Mouse (Mus musculus) kidney, embryonic 15.5 days (tissue): ENCODE results near the gene Cd160. TPM values are rescaled to one million over a fixed set of nuclear protein-coding genes. Genes with fewer than 3 reads are reported as not detected.

Experiments
- ATAC-seq: fragments of 200-750 bp; cut with Nextera tagmentation; replicated peaks from 2 replicates; pipeline ENCODE4 v1.8.0; 2017; ENCODE audit warnings: moderate TSS enrichment; ENCODE audit not compliant: low FRiP score
- H3K27ac ChIP-seq: fragments of 300-500 bp; sonication (generic); 2 replicates; pipeline ENCODE4 v1.5.1; 2015; ENCODE audit warnings: mild to moderate bottlenecking, inconsistent platforms
- H3K27me3 ChIP-seq: fragments of 300-500 bp; sonication (generic); 2 replicates; pipeline ENCODE4 v1.6.1; 2015; ENCODE audit warnings: inconsistent platforms
- H3K36me3 ChIP-seq: fragments of 300-500 bp; sonication (generic); 2 replicates; pipeline ENCODE4 v1.6.1; 2015; ENCODE audit warnings: inconsistent platforms
- H3K4me1 ChIP-seq: fragments of 300-500 bp; sonication (generic); 2 replicates; pipeline ENCODE4 v1.6.1; 2015; ENCODE audit warnings: inconsistent platforms
- H3K4me2 ChIP-seq: fragments of 300-500 bp; sonication (generic); 2 replicates; pipeline ENCODE4 v1.6.1; 2015; ENCODE audit warnings: moderate library complexity, mild to moderate bottlenecking, inconsistent platforms
- H3K4me3 ChIP-seq: fragments of 300-500 bp; sonication (generic); replicated peaks from 2 replicates; pipeline ENCODE4 v1.5.1; 2015; ENCODE audit warnings: mild to moderate bottlenecking, inconsistent platforms
- H3K9ac ChIP-seq: fragments of 300-500 bp; sonication (generic); 2 replicates; pipeline ENCODE4 v1.6.1; 2015; ENCODE audit warnings: mild to moderate bottlenecking, inconsistent platforms
- H3K9me3 ChIP-seq: fragments of 300-500 bp; sonication (generic); replicated peaks from 2 replicates; pipeline ENCODE4 v1.6.1; 2016; ENCODE audit warnings: inconsistent platforms
- WGBS: fragments of 180-500 bp; shearing (Covaris S2); methylation state at CpG from one replicate; pipeline ENCODE4 v1.1.7; 2015; ENCODE audit warnings: mixed read lengths; 5-methylcytosine and 5-hydroxymethylcytosine counted together
- polyA plus RNA-seq: library from polyadenylated mRNA; unstranded; fragments of >200 nt; fragmentation: Nextera tagmentation; extraction: Ambion mirVana; gene quantifications from 2 replicates; pipeline ENCODE4 v1.2.1, GENCODE M21; 2015

The Cd160 gene
- polyA plus RNA-seq, 1 experiment from 2014 or later, result 0.16 TPM

GRCm38 (mm10) chr3:96802214-96802613 is 26.9 kb downstream of the Cd160 start:
- Histone ChIP-seq H3K27me3 (no peaks in the 10 kb centered on the region), H3K9me3 (no peaks in the 10 kb centered on the region), H3K4me1 (no peaks in the 10 kb centered on the region), H3K36me3 (no peaks in the 10 kb centered on the region), H3K4me3 (no peak overlapping the region), H3K27ac (no peak overlapping the region), H3K9ac (no peak overlapping the region), H3K4me2 (no peak overlapping the region)
- WGBS, result 66% methylated on average over 1 of the region's 1 CpGs
- no peak for ATAC-seq

- H3K9ac ChIP-seq, result no peak overlapping the region
- no peak overlapping the region for H3K27ac ChIP-seq
- H3K4me3 ChIP-seq, result no peak overlapping the region
- WGBS, result 76% methylated on average over 11 of the region's 11 CpGs
- H3K9me3 ChIP-seq, result no peaks in the 10 kb centered on the region
- H3K4me1 ChIP-seq, result no peaks in the 10 kb centered on the region
- ATAC-seq, result no peak
- peaks cover 6% of the 10 kb centered on the region for H3K36me3 ChIP-seq
- H3K27me3 ChIP-seq, result no peaks in the 10 kb centered on the region
- no peak overlapping the region for H3K4me2 ChIP-seq
Observed at GRCm38 (mm10) chr3:96800254-96800653, 28.9 kb downstream of the Cd160 start.

DNA sequence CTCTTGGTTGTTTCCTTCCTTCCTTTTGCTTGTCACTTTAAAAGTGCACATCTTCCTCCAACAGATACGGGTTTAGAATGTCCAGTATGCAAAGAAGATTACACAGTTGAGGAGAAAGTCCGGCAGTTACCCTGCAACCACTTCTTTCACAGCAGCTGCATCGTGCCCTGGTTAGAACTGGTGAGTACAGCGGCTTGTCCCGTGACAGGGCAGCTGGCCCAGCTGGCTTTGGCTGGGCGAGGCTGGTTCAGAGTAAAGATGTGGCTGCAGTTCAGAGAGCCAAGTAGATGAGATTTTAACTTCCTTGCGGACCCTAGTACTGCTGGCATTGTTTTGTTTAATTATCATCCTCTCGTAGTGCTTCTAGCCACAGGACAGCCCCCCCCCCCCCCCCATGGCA is 40.6 kb downstream of the Cd160 start:
- WGBS, result 89% methylated on average over 8 of the region's 8 CpGs
- no peak for ATAC-seq
- H3K36me3 ChIP-seq, result peaks cover 71% of the 10 kb centered on the region
- no peak overlapping the region for H3K27ac ChIP-seq
- H3K4me2 ChIP-seq, result no peak overlapping the region
- no peaks in the 10 kb centered on the region for H3K9me3 ChIP-seq
- H3K4me3 ChIP-seq, result no peak overlapping the region
- H3K9ac ChIP-seq, result no peak overlapping the region
- H3K27me3 ChIP-seq, result no peaks in the 10 kb centered on the region
- H3K4me1 ChIP-seq, result no peaks in the 10 kb centered on the region

GRCm38 (mm10) chr3:96787784-96788183 is 41.4 kb downstream of the Cd160 start:
- no peak overlapping the region for H3K4me3 ChIP-seq
- H3K9me3 ChIP-seq, result no peaks in the 10 kb centered on the region
- H3K27me3 ChIP-seq, result no peaks in the 10 kb centered on the region
- WGBS, result 84% methylated on average over 1 of the region's 1 CpGs
- H3K9ac ChIP-seq, result no peak overlapping the region
- no peak overlapping the region for H3K27ac ChIP-seq
- no peak for ATAC-seq
- no peak overlapping the region for H3K4me2 ChIP-seq
- no peaks in the 10 kb centered on the region for H3K4me1 ChIP-seq
- peaks cover 71% of the 10 kb centered on the region for H3K36me3 ChIP-seq

DNA sequence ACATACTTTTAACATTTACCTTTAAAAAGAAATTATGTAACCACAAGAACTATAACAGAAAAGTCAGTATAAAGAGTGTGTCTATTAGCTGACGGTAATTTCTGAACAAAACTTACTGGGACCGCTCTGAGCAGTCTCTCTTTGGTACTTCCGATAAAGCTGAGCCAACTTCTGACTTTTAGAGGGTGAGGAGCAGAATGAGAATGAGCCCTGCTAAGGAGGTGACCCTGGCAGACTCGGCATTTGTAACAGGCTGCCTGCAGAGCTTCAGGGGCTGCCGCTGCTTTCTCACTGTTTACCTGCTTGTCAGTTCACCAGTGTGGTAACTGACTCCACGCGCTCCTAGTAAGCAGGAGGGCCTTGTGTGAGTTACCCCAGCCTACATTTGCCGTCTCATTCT is 46.9 kb downstream of the Cd160 start:
- 0 out of 2 replicates have a peak, but pooled peaks cover under 1% of the 10 kb centered on the region for H3K4me1 ChIP-seq

DNA sequence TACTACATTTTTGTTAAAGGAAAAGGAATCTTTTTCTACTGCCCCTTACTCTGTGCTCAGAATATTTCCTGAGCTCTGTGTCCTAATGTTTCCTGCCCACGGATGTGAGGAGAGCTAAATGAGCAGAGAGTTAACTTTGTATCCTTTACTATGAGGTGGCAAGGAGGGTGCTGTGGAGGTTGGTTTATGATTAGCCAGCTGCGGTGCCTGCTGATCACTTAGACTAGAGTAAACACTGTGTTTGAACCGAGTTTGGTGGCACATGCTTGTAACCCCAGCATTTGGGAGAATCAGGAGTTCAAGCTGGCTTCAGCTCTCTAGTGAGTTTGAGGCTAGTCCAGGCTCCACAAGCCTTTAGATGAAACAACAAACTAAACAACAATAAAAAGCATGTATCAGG is 52.0 kb downstream of the Cd160 start:
- Histone ChIP-seq H3K27ac (peak overlapping the region; percentile 59; the same call in 1 of the 2 replicates), H3K4me3 (no peak overlapping the region), H3K9ac (no peak overlapping the region), H3K4me1 (peaks cover 4% of the 10 kb centered on the region; the same call in 1 of the 2 replicates), H3K9me3 (no peaks in the 10 kb centered on the region), H3K27me3 (no peaks in the 10 kb centered on the region), H3K36me3 (peaks cover 12% of the 10 kb centered on the region; the same call in 1 of the 2 replicates), H3K4me2 (no peak overlapping the region)
- WGBS, result 55% methylated on average over 3 of the region's 3 CpGs
- ATAC-seq, result peak; percentile 43; the same call in 1 of the 2 replicates

More for the DNA sequence above, 46.9 kb downstream of the Cd160 start:
- ATAC-seq, result no peak
- Histone ChIP-seq H3K9me3 (no peaks in the 10 kb centered on the region), H3K27ac (no peak overlapping the region), H3K4me3 (no peak overlapping the region), H3K9ac (no peak overlapping the region), H3K27me3 (no peaks in the 10 kb centered on the region), H3K4me2 (no peak overlapping the region), H3K36me3 (peaks cover 34% of the 10 kb centered on the region)
- 86% methylated on average over 8 of the region's 8 CpGs for WGBS

DNA sequence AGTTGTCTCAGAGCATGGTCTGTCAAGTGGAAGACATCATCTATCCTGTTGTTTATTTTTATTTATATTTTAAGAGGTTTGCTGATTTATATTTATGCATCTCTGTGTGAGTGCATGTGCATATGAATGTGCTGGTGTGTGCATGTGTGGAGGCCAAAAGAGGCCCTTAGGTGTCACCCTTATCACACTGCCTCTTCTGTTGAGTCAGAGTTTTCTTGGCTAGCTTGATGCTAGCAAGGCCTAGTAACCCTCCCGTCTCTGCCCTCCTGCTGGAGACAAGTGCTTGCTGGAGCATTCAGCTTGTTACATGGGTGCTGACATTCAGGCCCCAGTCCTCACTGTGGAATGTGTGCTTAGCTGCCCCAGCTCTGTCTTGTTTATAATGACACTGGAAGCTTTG is 56.2 kb downstream of the Cd160 start:
- no peak for ATAC-seq
- Histone ChIP-seq H3K27me3 (no peaks in the 10 kb centered on the region), H3K4me1 (peaks cover 4% of the 10 kb centered on the region; the same call in 1 of the 2 replicates), H3K27ac (no peak overlapping the region), H3K4me2 (no peak overlapping the region), H3K9me3 (no peaks in the 10 kb centered on the region), H3K9ac (no peak overlapping the region), H3K36me3 (peaks cover 12% of the 10 kb centered on the region; the same call in 1 of the 2 replicates), H3K4me3 (no peak overlapping the region)
- 50% methylated on average over 1 of the region's 1 CpGs for WGBS

DNA sequence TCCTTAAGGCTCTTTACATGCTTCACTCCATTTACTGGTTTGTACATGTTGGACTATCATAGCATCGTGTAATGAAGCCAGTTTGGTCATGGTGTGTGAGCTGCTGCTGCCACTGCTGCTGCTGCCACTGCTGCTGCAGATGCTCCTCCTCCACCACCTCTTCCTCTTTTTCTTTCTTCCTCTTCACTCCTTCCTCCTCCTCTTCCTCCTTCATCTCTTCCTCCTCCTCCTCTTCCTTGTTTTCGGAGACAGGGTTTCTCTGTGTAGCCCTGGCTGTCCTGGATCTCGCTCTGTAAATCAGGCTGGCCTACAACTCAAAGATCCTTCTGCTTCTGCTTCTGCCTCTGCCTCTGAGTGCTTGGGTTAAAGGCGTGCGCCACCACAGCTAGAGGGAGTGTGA is 59.2 kb downstream of the Cd160 start:
- H3K27ac ChIP-seq, result no peak overlapping the region
- no peak overlapping the region for H3K9ac ChIP-seq
- ATAC-seq, result no peak
- H3K4me2 ChIP-seq, result no peak overlapping the region
- H3K9me3 ChIP-seq, result no peaks in the 10 kb centered on the region
- no peak overlapping the region for H3K4me3 ChIP-seq
- no peaks in the 10 kb centered on the region for H3K27me3 ChIP-seq
- no peaks in the 10 kb centered on the region for H3K4me1 ChIP-seq
- peaks cover 10% of the 10 kb centered on the region; the same call in 1 of the 2 replicates for H3K36me3 ChIP-seq
- 83% methylated on average over 5 of the region's 5 CpGs for WGBS

DNA sequence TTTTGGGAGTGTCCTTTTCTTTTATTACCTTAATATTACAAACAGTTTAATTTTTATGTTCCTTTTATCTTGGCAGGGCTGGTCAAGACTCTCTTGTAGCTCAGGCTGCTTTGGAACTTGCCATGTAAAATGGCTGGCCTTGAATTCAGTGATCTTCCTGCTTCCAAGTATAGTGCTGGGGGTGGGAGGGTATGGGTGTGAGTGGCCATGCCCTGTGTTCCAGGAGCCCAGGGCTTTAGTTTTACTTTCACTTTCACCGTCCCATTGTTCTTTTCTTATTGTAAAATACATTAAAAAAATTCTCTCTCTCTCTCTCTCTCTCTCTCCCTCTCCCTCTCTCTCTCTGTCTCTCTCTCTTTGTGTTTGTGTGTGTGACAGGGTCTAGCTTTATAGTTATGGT is 64.6 kb downstream of the Cd160 start:
- Histone ChIP-seq H3K27ac (no peak overlapping the region), H3K9me3 (no peaks in the 10 kb centered on the region), H3K4me1 (no peaks in the 10 kb centered on the region), H3K9ac (no peak overlapping the region), H3K4me2 (no peak overlapping the region), H3K36me3 (peaks cover 16% of the 10 kb centered on the region; the same call in 1 of the 2 replicates), H3K4me3 (no peak overlapping the region), H3K27me3 (no peaks in the 10 kb centered on the region)
- WGBS, result 74% methylated on average over 1 of the region's 1 CpGs
- no peak for ATAC-seq

DNA sequence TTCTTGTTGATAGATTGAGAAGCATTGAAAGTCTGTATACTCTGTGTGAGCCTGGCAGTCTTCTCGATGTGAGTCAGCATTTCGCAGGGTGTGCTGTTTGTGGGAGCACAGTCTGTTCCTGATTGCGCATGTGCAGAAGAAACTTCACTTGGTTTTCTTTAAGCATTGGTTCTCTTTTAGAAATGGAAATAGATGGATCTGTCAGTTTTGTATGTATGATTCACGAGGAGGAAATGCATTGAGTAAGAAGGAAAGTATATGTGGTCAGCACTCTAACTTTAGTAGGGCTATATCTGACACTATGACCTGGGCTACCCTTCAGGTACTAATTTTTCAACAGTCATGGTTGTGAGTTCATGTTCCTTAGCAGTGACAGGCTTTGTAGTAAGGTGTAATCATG is 69.5 kb downstream of the Cd160 start:
- Histone ChIP-seq H3K9ac (no peak overlapping the region), H3K36me3 (peaks cover 18% of the 10 kb centered on the region), H3K4me3 (no peak overlapping the region), H3K27ac (no peak overlapping the region), H3K4me2 (no peak overlapping the region), H3K27me3 (no peaks in the 10 kb centered on the region), H3K9me3 (no peaks in the 10 kb centered on the region), H3K4me1 (no peaks in the 10 kb centered on the region)
- no peak for ATAC-seq
- 93% methylated on average over 4 of the region's 4 CpGs for WGBS

- Histone ChIP-seq H3K9me3 (no peaks in the 10 kb centered on the region), H3K4me3 (no peak overlapping the region), H3K27me3 (no peaks in the 10 kb centered on the region), H3K4me2 (no peak overlapping the region), H3K27ac (no peak overlapping the region), H3K9ac (no peak overlapping the region), H3K4me1 (no peaks in the 10 kb centered on the region), H3K36me3 (peaks cover 10% of the 10 kb centered on the region)
- no peak for ATAC-seq
- 78% methylated on average over 7 of the region's 7 CpGs for WGBS
Observed at GRCm38 (mm10) chr3:96757691-96758090, 71.5 kb downstream of the Cd160 start.

GRCm38 (mm10) chr3:96755935-96756334 is 73.2 kb downstream of the Cd160 start:
- H3K36me3 ChIP-seq, result peaks cover 10% of the 10 kb centered on the region
- H3K4me1 ChIP-seq, result no peaks in the 10 kb centered on the region
- H3K4me3 ChIP-seq, result no peak overlapping the region
- no peaks in the 10 kb centered on the region for H3K9me3 ChIP-seq
- ATAC-seq, result no peak
- H3K27me3 ChIP-seq, result no peaks in the 10 kb centered on the region
- H3K9ac ChIP-seq, result no peak overlapping the region
- H3K27ac ChIP-seq, result no peak overlapping the region
- no peak overlapping the region for H3K4me2 ChIP-seq
- WGBS, result 82% methylated on average over 1 of the region's 1 CpGs
